Mouse (Mus musculus) CH12.LX (cell line): ENCODE measurements at regions not wholly inside any gene's neighbourhood (a gene's known extent, or its start where the extent isn't known, plus 50 kb on each side); places are given as distances from the start of the nearest gene placed in this dataset.

Experiments used
- CTCF ChIP-seq, 2 experiments: IDR thresholded peaks in 1 of 2; conservative IDR thresholded peaks in 1 of 2; 2 replicates each; pipeline ENCODE4 v1.5.1; 2011 to 2012; ENCODE audit warnings: low read depth in 2 of 2, low read length in 2 of 2, improper control_type of control experiment in 1 of 2, inconsistent platforms in 1 of 2, mild to moderate bottlenecking in 1 of 2, moderate library complexity in 1 of 2
- KAT2A ChIP-seq: IDR thresholded peaks from 2 replicates; pipeline ENCODE4 v1.6.1; 2012; ENCODE audit warnings: low read length, improper control_type of control experiment, inconsistent platforms; ENCODE audit not compliant: insufficient replicate concordance
- MAFK ChIP-seq: IDR thresholded peaks from 2 replicates; pipeline ENCODE4 v1.6.1; 2011; ENCODE audit warnings: low read length, improper control_type of control experiment; ENCODE audit not compliant: insufficient replicate concordance
- MXI1 ChIP-seq: IDR thresholded peaks from 2 replicates; pipeline ENCODE4 v1.6.1; 2011; ENCODE audit warnings: mild to moderate bottlenecking, low read depth, low read length, improper control_type of control experiment
- NELFE ChIP-seq: IDR thresholded peaks from 2 replicates; pipeline ENCODE4 v1.6.1; 2011; ENCODE audit warnings: low read depth, low read length, improper control_type of control experiment
- ZC3H11A ChIP-seq: IDR thresholded peaks from 2 replicates; pipeline ENCODE4 v1.6.1; 2012; ENCODE audit warnings: low read depth, mild to moderate bottlenecking, inconsistent platforms, low read length, improper control_type of control experiment
- ZKSCAN1 ChIP-seq: IDR thresholded peaks from 2 replicates; pipeline ENCODE4 v1.6.1; 2012; ENCODE audit warnings: low read depth, inconsistent platforms, low read length, improper control_type of control experiment, borderline replicate concordance

DNA sequence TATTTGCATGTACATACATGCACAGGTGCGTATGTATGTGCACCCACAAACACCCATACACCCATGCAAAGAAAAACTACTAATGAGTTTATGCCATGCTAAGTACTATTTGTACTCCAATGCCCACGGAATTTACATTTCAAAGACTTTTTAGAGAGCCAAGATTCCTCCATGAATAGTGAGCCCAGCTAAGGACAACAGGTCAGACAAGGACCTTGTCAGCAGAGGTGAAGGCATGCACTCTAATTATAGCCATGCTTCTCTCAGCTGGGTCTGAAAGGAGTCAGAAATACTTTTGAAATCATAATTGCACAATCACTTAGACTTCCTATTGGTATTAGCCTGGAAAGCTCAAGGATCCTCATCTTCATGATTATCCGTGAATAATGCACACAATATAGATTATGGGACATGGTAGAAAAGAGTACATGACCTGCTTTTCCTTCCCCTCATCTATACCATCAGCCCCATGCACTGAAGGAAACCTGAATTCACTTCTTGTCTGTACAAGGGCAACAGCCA is 67.7 kb upstream of the Itprid2 start:
- TF ChIP-seq CTCF (conservative IDR thresholded peaks at IDR 0.05 in 1 of 2, IDR thresholded peaks at IDR 0.05 in 1 of 2; ENCODE audit: low read depth in 2 of 2, low read length in 2 of 2) (no peak), KAT2A (no peak), MXI1 (no peak), ZC3H11A (no peak), ZKSCAN1 (no peak), NELFE (no peak), MAFK (no peak)
